Mouse (Mus musculus) heart, postnatal 0 days (tissue): ENCODE data around the gene Sox13.

ENCODE experiments used
- CTCF ChIP-seq: IDR thresholded peaks from 2 replicates; pipeline ENCODE4 v1.5.1; 2016; ENCODE audit warnings: antibody characterized with exemption, control low read depth, low read depth
- EP300 ChIP-seq: IDR thresholded peaks from 2 replicates; pipeline ENCODE4 v1.6.1; 2016; ENCODE audit warnings: antibody characterized with exemption, low read depth

DNA sequence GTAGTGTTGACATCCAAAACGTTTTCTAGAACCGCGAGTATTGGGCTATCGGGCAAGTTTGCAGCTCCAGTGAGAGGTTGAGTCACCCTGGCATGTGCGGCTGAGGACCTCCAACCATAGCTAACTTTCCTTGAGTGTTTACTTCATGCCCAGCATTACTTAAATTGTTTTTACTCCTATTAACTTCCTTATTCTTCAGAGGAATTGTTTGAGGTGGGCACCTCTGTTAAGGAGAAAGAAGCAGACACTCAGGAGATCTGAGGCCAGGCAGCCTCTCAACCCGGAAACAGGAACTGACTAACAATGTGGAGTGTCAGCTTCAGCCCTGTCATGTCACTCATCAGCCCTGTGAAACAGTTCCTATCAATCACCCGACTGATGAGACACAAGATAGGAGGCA lies 17.6 kb downstream of the Sox13 start:
- no peak for TF ChIP-seq CTCF
- no peak for TF ChIP-seq EP300
